Mouse (Mus musculus) frontal cortex, adult (tissue): ENCODE results near the gene Rps6.
"Not testable (repeated sequence)": the region's sequence is repeated elsewhere in the genome, so short reads cannot be mapped to it uniquely, and the experiment has no call there.

Experiments
- ATAC-seq: cut with Nextera tagmentation; 2 replicates; pipeline ENCODE4 v1.9.2; 2017; ENCODE audit warnings: mild to moderate bottlenecking, moderate library complexity, mixed read lengths; ENCODE audit not compliant: low TSS enrichment

Gene Rps6

DNA sequence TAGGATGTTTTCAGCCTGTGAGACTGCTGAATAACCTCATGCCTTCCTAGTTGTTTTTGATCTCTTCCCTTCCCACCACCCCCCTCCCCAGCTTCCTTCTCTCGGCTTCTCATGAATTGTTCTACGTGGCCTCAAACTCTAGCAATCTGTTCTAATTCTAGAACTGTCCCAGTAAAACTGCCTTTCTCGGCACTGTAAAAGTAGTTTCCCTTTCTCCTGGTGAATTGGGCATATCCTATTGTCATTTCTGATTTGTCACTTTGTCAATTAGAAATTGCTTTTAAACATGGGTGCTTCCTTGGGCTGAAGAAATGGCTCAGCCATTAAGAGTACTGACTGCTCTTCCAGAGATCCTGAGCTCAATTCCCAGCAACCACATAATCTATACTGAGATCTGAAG is 5.2 kb downstream of the Rps6 start:
- no peak for ATAC-seq

- ATAC-seq: no peak
These were observed 5.9 kb downstream of the Rps6 start for GRCm38 (mm10) chr4:86851331-86851730.

GRCm38 (mm10) chr4:86847246-86847645 is 10.0 kb downstream of the Rps6 start:
- ATAC-seq: no peak

DNA sequence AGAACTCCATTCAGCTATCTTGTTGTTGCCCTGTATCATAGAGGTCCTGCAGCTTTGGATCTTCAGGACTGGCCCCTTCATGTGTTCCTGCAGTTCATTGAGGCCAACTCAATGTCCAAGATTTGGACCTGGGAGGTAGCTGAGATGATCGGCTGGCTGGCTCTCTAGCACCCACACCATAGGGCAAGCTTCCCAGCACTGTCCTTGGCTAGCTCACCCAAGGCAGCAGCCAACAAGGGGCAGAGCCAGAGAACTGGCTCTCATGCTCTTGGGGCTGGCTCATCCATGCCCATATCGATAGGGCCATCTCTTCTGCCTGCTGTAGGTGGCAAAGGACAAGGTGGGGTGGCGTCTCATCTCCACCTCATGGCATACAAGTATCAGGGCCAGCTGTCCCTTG is 11.8 kb downstream of the Rps6 start:
- peak; percentile 44; the same call in 1 of the 2 replicates for ATAC-seq

- not testable (repeated sequence) for ATAC-seq
These were observed 16.1 kb downstream of the Rps6 start for GRCm38 (mm10) chr4:86841141-86841540.

DNA sequence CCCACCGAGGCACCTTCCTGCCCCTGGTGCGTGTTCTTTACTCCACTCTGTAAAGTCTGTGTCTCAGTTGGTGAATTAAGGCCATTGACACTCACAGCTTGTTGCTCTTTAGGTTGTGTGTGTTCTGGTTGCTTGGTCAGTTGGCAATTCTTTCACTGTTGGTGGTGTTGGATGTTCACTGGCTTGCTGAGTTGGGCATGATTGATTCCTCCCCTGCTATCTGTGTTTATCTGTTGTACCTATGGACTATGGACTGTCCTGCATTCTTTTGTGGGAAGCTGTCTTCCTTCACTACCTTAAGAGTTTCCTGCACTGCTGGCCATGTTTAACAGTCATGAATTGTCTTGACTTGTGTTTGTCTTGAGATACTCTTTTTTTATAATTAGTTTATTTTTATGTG is 25.3 kb downstream of the Rps6 start:
- ATAC-seq: no peak

DNA sequence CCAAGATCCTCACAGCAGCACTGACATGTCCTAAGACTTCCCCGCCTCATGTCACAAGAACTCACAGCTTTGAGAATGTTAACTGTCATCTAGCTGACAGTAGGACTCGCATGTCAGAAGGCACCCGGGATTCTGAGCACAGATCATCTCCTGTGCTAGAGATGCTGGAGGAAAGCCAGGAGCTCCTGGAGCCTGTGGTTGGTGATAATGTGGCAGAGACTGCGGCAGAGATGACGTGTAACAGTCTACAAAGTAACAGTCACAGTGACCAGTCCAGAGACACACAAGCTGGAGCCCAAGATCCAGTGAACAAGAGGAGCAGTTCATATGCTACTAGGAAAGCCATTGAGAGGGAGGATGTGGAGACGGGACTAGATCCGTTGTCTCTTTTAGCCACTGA is 32.1 kb downstream of the Rps6 start:
- ATAC-seq: peak; percentile 28

- 0 out of 2 replicates have a peak, but pooled peaks have one; percentile 36 for ATAC-seq
These were observed 34.0 kb downstream of the Rps6 start for GRCm38 (mm10) chr4:86823169-86823568.

DNA sequence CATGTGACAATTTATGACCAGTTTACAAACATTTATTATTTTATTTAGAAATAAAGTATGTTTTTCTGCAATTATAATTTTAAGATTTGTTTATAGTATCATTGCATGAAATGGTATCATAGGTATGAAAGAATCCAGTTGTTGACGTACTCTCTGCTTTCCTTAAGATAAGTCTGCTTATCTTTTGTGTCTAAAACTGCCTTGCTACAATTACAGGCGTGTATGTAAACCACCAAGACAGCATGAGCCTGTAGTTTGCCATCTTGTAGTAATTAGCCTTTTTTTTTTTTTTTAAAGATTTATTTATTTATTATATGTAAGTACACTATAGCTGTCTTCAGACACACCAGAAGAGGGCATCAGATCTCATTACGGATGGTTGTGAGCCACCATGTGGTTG is 42.4 kb downstream of the Rps6 start:
- no peak for ATAC-seq

- peak; percentile 76 for ATAC-seq
These were observed 46.6 kb downstream of the Rps6 start for GRCm38 (mm10) chr4:86810604-86811003.
